Mouse (Mus musculus) erythroblast, embryonic 14.5 days (primary cell): ENCODE results near the gene Ogfod3.

Source experiments
- GATA1 ChIP-seq: IDR thresholded peaks from 2 replicates; pipeline ENCODE4 v1.6.1; 2012; ENCODE audit warnings: low read length, inconsistent platforms, mixed read lengths
- TAL1 ChIP-seq: IDR thresholded peaks from 3 replicates; pipeline ENCODE4 v1.6.1; 2012; ENCODE audit warnings: low read length, inconsistent platforms, mixed read lengths

GRCm38 (mm10) chr11:121163751-121164150 lies 40.8 kb downstream of the Ogfod3 start:
- TF ChIP-seq TAL1 (no peak), GATA1 (no peak)
